Mouse (Mus musculus) olfactory bulb, adult 2 months (tissue): ENCODE measurements at regions not wholly inside any gene's neighbourhood (a gene's known extent, or its start where the extent isn't known, plus 50 kb on each side); places are given as distances from the start of the nearest gene placed in this dataset.

Experiments used
- CTCF ChIP-seq: fragments of 200-500 bp; IDR thresholded peaks from 2 replicates; pipeline ENCODE4 v1.5.1; 2012; ENCODE audit warnings: low read depth, mild to moderate bottlenecking, low read length, moderate library complexity; ENCODE audit not compliant: insufficient read depth
- POLR2A ChIP-seq: fragments of 200-500 bp; IDR thresholded peaks from 2 replicates; pipeline ENCODE4 v1.6.1; 2012; ENCODE audit warnings: mild to moderate bottlenecking, low read depth, low read length, moderate library complexity; ENCODE audit not compliant: insufficient read depth

DNA sequence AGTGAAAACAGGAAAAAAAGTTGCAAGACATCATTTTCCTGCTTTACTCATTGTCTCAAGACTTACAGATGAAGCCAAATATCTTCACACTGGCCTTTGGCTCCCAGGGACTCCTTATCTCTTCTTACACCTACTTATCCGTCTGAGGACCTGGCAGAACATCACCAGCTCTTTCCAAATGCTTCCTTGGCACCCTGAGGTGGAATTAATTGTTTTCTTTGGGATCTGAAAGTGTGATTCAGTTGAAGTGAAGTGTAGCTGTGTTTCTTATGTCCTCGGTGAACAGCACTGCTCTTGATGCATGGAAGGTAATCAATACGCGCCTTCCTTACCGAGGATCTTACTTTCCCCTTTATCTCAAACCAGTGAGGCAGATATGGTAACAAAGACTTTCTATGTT, 207.0 kb upstream of the Jag1 start:
- TF ChIP-seq CTCF (no peak), POLR2A (no peak)
